Mouse (Mus musculus) forebrain, embryonic 11.5 days (tissue): ENCODE data around the gene Car6. TPM values are rescaled to one million over a fixed set of nuclear protein-coding genes. Genes with fewer than 3 reads are reported as not detected.

Experiments used
- ATAC-seq: fragments of 200-750 bp; cut with Nextera tagmentation; replicated peaks from 2 replicates; pipeline ENCODE4 v1.8.0; 2017; ENCODE audit warnings: moderate TSS enrichment; ENCODE audit not compliant: low FRiP score
- DNase-seq: peaks from one replicate; pipeline ENCODE4 v3.0.0-alpha.2; 2017; ENCODE audit warnings: low spot score
- H3K27ac ChIP-seq: fragments of 300-500 bp; sonication (generic); 2 replicates; pipeline ENCODE4 v1.5.1; 2014; ENCODE audit warnings: low read depth, low read length
- H3K27me3 ChIP-seq: fragments of 300-500 bp; sonication (generic); 2 replicates; pipeline ENCODE4 v1.6.1; 2014; ENCODE audit warnings: mild to moderate bottlenecking, low read length, mixed read lengths; ENCODE audit not compliant: control insufficient read depth, insufficient read depth
- H3K36me3 ChIP-seq: fragments of 300-500 bp; sonication (generic); 2 replicates; pipeline ENCODE4 v1.6.1; 2014; ENCODE audit warnings: mild to moderate bottlenecking, low read length, moderate library complexity, mixed read lengths; ENCODE audit not compliant: control insufficient read depth, insufficient read depth
- H3K4me1 ChIP-seq: fragments of 300-500 bp; sonication (generic); replicated peaks from 2 replicates; pipeline ENCODE4 v1.6.1; 2014; ENCODE audit warnings: low read length, mixed read lengths; ENCODE audit not compliant: control insufficient read depth, insufficient read depth
- H3K4me2 ChIP-seq: fragments of 300-500 bp; sonication (generic); 2 replicates; pipeline ENCODE4 v1.6.1; 2014; ENCODE audit warnings: low read depth, mild to moderate bottlenecking, low read length, moderate library complexity, mixed read lengths; ENCODE audit not compliant: severe bottlenecking
- H3K4me3 ChIP-seq: fragments of 300-500 bp; sonication (generic); 2 replicates; pipeline ENCODE4 v1.5.1; 2014; ENCODE audit warnings: low read depth, low read length
- H3K9ac ChIP-seq: fragments of 300-500 bp; sonication (generic); 2 replicates; pipeline ENCODE4 v1.6.1; 2014; ENCODE audit warnings: low read length
- H3K9me3 ChIP-seq: fragments of 300-500 bp; sonication (generic); 2 replicates; pipeline ENCODE4 v1.6.1; 2016; ENCODE audit warnings: low read length, mixed read lengths; ENCODE audit not compliant: control insufficient read depth
- WGBS: fragments of 180-500 bp; shearing (Covaris S2); extraction: QIAGEN DNeasy Blood & Tissue Kit; methylation state at CpG from one replicate; pipeline ENCODE4 v1.1.7; 2014; 5-methylcytosine and 5-hydroxymethylcytosine counted together
- polyA plus RNA-seq: library from polyadenylated mRNA; unstranded; fragments of >200 nt; fragmentation: Nextera tagmentation; extraction: Ambion mirVana; gene quantifications from 2 replicates; pipeline ENCODE4 v1.2.1, GENCODE M21; 2014

Car6 gene
- polyA plus RNA-seq, 1 experiment from 2014 or later, result not detected

DNA sequence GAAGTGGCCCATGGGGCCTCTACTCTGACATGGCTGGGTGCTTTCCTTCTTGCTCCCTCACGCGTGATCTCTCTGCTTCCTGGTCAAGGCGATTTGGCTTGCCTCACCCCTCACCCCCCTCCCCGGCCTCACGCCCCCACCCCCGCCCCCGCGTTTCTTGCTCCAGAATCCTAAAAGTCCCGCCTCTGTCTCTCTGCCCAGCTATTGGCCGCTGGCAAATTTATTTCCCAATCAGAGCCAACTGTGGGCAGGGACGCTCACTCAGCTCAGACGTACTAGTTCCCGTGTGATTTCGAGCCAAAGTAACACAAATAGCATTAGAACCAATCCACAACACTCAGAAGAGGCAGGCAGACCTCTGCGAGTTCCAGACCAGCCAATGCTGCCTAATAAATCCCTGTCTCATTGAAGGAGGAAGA is 11.4 kb upstream of the Car6 start:
- no peaks in the 10 kb centered on the region; the same call in 1 of the 2 replicates for H3K4me1 ChIP-seq
- peak overlapping the region; percentile 19 for H3K4me3 ChIP-seq
- under 1% methylated on average over 15 of the region's 15 CpGs for WGBS
- H3K9ac ChIP-seq, result peak overlapping the region; percentile 56
- DNase-seq (peak; percentile 85), ATAC-seq (peak; percentile 86)
- H3K27ac ChIP-seq, result no peak overlapping the region
- H3K36me3 ChIP-seq, result no peaks in the 10 kb centered on the region
- H3K27me3 ChIP-seq, result no peaks in the 10 kb centered on the region
- H3K4me2 ChIP-seq, result peak overlapping the region; percentile 53
- H3K9me3 ChIP-seq, result no peaks in the 10 kb centered on the region

DNA sequence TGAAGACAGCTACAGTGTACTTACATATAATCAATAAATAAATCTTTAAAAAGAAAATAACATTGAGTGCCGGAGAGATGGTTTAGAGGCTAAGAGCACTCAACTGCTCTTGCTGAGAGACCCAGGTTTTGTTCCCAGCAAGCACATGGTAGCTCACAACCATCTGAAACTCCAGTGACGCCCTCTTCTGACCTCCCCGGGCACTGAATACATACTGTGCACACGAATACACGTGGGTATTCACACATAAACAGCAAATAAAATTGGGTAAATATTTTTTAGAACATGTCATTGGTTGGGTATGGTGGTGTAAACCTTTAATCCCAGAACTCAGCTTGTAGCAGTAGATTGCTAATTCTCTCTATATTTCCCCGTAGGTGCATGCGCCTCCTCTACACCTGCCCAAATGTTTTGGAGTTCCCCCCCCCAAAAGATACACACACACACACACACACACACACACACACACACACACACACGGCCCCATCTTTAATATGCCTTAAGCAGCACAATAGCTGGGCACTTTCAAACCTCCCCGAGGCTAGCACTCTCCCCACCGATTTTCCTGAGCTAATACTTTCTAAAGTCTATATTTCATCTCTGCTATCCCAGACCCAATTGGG is 10.9 kb upstream of the Car6 start:
- Histone ChIP-seq H3K9me3 (no peaks in the 10 kb centered on the region), H3K4me1 (no peaks in the 10 kb centered on the region; the same call in 1 of the 2 replicates), H3K27ac (no peak overlapping the region), H3K4me3 (peak overlapping the region; percentile 19; the same call in 1 of the 2 replicates), H3K4me2 (peak overlapping the region; percentile 53), H3K9ac (peak overlapping the region; percentile 43), H3K27me3 (no peaks in the 10 kb centered on the region), H3K36me3 (no peaks in the 10 kb centered on the region)
- 52% methylated on average over 10 of the region's 10 CpGs for WGBS
- ATAC-seq (peak; percentile 61; the same call in 1 of the 2 replicates), DNase-seq (no peak)

DNA sequence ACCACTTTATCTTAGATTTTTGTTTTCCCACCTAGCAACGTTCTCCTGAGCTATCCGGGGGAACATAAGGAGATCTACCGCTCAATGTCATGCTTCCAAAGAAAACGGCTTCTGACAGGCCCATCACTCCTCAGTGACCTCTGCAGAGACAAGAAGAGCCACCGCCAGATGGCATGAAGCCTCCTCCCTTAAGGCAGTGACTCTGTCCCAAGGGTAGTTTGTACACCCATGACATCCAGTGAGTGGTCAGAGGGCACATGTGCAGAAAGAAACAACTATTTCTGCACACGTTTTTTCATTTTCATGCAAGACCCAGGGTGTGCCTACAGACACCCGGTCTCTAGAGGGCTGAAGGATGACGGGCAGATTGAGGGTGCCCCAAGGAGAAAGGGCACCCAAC is 9.2 kb upstream of the Car6 start:
- Histone ChIP-seq H3K4me3 (no peak overlapping the region), H3K27ac (no peak overlapping the region), H3K9ac (no peak overlapping the region), H3K36me3 (no peaks in the 10 kb centered on the region), H3K4me1 (no peaks in the 10 kb centered on the region), H3K4me2 (no peak overlapping the region), H3K9me3 (no peaks in the 10 kb centered on the region), H3K27me3 (no peaks in the 10 kb centered on the region)
- ATAC-seq (no peak), DNase-seq (no peak)
- WGBS, result 88% methylated on average over 8 of the region's 8 CpGs

DNA sequence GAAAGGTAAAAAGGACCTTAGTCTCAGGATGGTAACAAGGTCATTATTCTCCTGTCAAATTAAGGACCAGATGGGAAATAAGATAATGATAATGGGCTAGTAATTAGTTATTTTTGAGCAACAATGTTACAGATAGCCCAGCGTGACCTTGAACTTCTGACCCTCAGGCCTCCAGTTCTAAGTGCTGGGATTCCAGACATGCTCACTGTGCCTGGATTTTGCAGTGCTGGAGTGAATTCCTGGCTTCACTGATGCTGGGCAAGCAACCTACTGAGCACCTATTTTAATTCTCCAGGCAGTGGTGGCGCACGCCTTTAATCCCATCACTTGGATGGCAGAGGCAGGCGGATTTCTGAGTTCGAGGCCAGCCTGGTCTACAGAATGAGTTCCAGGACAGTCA is 8.6 kb upstream of the Car6 start:
- Histone ChIP-seq H3K9me3 (no peaks in the 10 kb centered on the region), H3K4me2 (no peak overlapping the region), H3K27ac (no peak overlapping the region), H3K36me3 (no peaks in the 10 kb centered on the region), H3K27me3 (no peaks in the 10 kb centered on the region), H3K4me1 (no peaks in the 10 kb centered on the region), H3K9ac (no peak overlapping the region), H3K4me3 (no peak overlapping the region)
- WGBS, result 91% methylated on average over 5 of the region's 5 CpGs
- DNase-seq, result no peak
- no peak for ATAC-seq

DNA sequence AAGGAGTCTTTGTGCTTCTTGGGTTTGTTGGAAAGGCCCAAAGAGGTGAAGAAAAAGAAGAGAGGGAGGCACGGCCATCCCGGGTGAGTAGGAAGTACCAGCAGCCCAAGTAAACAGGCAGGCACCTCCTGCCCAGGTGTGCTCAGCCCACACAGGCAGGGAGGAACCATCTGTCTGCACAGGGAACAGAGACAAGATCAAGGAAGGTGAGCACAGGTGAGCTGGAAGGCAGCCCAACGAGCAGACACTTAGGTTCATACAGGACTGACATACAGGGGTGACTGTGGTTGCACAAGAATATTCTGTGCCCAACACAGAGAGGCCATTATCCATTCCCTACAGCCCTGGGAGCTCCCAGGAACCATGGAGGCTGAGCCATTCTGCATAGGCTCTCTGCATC is 3.7 kb upstream of the Car6 start:
- ATAC-seq (no peak), DNase-seq (no peak)
- Histone ChIP-seq H3K4me3 (no peak overlapping the region), H3K9ac (no peak overlapping the region), H3K4me1 (no peaks in the 10 kb centered on the region), H3K4me2 (no peak overlapping the region), H3K27me3 (no peaks in the 10 kb centered on the region), H3K36me3 (no peaks in the 10 kb centered on the region), H3K9me3 (no peaks in the 10 kb centered on the region), H3K27ac (no peak overlapping the region)
- 79% methylated on average over 3 of the region's 3 CpGs for WGBS

DNA sequence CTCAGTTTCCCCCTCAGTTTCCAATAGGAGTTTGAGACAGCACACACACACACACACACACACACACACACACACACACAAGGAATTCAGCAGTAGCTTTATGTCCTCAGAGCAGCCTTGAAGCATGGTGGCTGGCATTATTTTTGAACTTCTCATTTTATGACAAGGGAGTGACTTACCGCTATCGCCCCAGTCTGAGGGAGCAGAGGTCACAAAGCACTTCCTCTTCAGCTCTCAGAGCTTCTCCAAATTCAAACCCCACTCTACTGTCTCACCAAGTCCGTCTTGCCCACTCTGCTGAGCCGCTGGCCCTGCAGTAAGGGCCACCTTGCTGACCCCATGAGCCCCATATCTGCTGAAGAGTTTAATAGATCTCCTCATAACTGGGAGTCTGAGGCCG is 1.6 kb upstream of the Car6 start:
- H3K9ac ChIP-seq, result no peak overlapping the region
- H3K9me3 ChIP-seq, result no peaks in the 10 kb centered on the region
- ATAC-seq (no peak), DNase-seq (no peak)
- H3K27ac ChIP-seq, result no peak overlapping the region
- H3K4me3 ChIP-seq, result no peak overlapping the region
- H3K4me2 ChIP-seq, result no peak overlapping the region
- H3K27me3 ChIP-seq, result no peaks in the 10 kb centered on the region
- no peaks in the 10 kb centered on the region for H3K4me1 ChIP-seq
- 85% methylated on average over 5 of the region's 5 CpGs for WGBS
- H3K36me3 ChIP-seq, result no peaks in the 10 kb centered on the region

DNA sequence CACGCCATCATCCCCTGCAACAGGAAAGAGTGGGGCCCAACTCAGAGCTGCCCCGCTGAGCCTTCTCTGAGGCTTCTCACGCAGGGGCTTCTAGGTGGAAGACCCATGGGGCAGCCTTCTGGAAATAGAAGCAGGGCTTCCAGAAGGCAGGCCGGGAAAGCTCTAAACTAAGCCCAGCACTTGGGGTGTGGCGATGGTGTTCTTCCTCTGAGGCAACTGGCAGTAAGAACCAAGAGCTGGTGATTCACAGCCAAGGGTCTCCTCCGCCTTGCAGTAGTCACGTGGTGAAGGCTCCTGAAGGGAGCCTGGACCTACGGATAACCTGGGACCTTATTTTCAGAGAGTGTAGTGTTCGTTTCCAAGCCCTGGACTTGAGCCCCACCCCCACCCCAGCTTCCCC is 2.9 kb downstream of the Car6 start:
- 77% methylated on average over 9 of the region's 9 CpGs for WGBS
- H3K9ac ChIP-seq, result no peak overlapping the region
- H3K4me2 ChIP-seq, result no peak overlapping the region
- H3K4me3 ChIP-seq, result no peak overlapping the region
- ATAC-seq (no peak), DNase-seq (no peak)
- H3K27ac ChIP-seq, result no peak overlapping the region
- no peaks in the 10 kb centered on the region for H3K9me3 ChIP-seq
- H3K27me3 ChIP-seq, result no peaks in the 10 kb centered on the region
- H3K4me1 ChIP-seq, result no peaks in the 10 kb centered on the region
- H3K36me3 ChIP-seq, result no peaks in the 10 kb centered on the region

DNA sequence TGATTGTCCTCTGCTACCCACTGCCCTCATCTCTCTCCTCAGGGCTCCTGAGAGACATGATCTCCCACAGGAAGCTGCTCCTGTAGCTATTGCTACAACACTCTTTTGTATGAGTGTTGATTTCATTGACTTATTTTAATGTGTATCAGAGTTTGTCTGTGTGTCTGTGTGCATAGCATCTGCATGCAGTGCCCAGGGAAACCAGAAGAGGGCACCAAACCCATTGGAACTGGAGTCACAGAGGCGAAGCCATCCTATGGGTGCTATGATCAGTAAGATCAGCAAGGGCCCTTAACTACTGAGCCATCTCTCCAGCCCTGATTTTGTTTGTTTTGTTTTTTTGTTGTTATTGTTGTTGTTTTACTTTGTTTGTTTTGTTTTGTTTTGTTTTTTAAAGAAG is 7.2 kb downstream of the Car6 start:
- Histone ChIP-seq H3K27ac (no peak overlapping the region), H3K27me3 (no peaks in the 10 kb centered on the region), H3K9me3 (no peaks in the 10 kb centered on the region), H3K4me2 (no peak overlapping the region), H3K4me3 (no peak overlapping the region), H3K4me1 (no peaks in the 10 kb centered on the region), H3K36me3 (no peaks in the 10 kb centered on the region), H3K9ac (no peak overlapping the region)
- DNase-seq (peak; percentile 77), ATAC-seq (no peak)
- 37% methylated on average over 1 of the region's 1 CpGs for WGBS

DNA sequence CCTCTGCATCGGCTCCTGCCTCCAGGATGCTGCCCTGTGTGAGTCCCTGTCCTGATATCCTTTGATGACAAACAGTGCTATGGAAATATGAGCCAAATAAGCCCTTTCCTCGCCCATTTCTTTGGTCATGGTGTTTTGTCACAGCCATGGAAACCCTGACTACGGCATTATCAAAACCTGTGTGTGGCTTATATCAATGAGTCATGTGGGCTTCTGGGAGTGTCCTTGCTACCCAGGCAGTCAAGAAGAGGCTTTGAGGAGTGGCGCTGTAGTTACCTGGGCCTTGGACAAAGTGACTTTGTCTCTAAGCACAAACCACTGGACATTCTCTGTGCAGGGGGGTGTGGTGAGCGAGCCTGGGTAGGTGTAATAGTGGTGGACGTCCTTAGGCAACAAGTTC is 8.9 kb downstream of the Car6 start:
- Histone ChIP-seq H3K4me1 (no peaks in the 10 kb centered on the region), H3K4me3 (no peak overlapping the region), H3K4me2 (no peak overlapping the region), H3K27me3 (no peaks in the 10 kb centered on the region), H3K36me3 (no peaks in the 10 kb centered on the region), H3K27ac (no peak overlapping the region), H3K9ac (no peak overlapping the region), H3K9me3 (no peaks in the 10 kb centered on the region)
- 84% methylated on average over 6 of the region's 6 CpGs for WGBS
- DNase-seq, result no peak
- no peak for ATAC-seq
